Mouse (Mus musculus): ENCODE measurements around the gene Cnih4.

GRCm38 (mm10) chr1:181199446-181199845, 55.0 kb downstream of the Cnih4 start:
- TF ChIP-seq CTCF (IDR thresholded peaks at IDR 0.05; ENCODE audit: borderline replicate concordance, insufficient read depth, low read length) (no peak), POLR2A (IDR thresholded peaks at IDR 0.05; ENCODE audit: low read depth, low read length) (no peak)

All from embryonic fibroblast, embryonic 13.5 days (primary cell).